Mouse (Mus musculus) midbrain, embryonic 15.5 days (tissue): ENCODE measurements around the gene Pax6. TPM values are rescaled to one million over a fixed set of nuclear protein-coding genes. Genes with fewer than 3 reads are reported as not detected.

ENCODE experiments used
- ATAC-seq: fragments of 200-750 bp; cut with Nextera tagmentation; replicated peaks from 2 replicates; pipeline ENCODE4 v1.8.0; 2017; ENCODE audit warnings: moderate TSS enrichment
- H3K27ac ChIP-seq: fragments of 300-500 bp; sonication (generic); 2 replicates; pipeline ENCODE4 v1.5.1; 2015; ENCODE audit warnings: mild to moderate bottlenecking, inconsistent platforms
- H3K27me3 ChIP-seq: fragments of 300-500 bp; sonication (generic); replicated peaks from 2 replicates; pipeline ENCODE4 v1.6.1; 2015; ENCODE audit warnings: inconsistent platforms
- H3K36me3 ChIP-seq: fragments of 300-500 bp; sonication (generic); replicated peaks from 2 replicates; pipeline ENCODE4 v1.6.1; 2015; ENCODE audit warnings: inconsistent platforms
- H3K4me1 ChIP-seq: fragments of 300-500 bp; sonication (generic); 2 replicates; pipeline ENCODE4 v1.6.1; 2015; ENCODE audit warnings: inconsistent platforms
- H3K4me2 ChIP-seq: fragments of 300-500 bp; sonication (generic); 2 replicates; pipeline ENCODE4 v1.6.1; 2015; ENCODE audit warnings: inconsistent platforms, mild to moderate bottlenecking, moderate library complexity
- H3K4me3 ChIP-seq: fragments of 300-500 bp; sonication (generic); 2 replicates; pipeline ENCODE4 v1.5.1; 2015; ENCODE audit warnings: mild to moderate bottlenecking, inconsistent platforms
- H3K9ac ChIP-seq: fragments of 300-500 bp; sonication (generic); 2 replicates; pipeline ENCODE4 v1.6.1; 2015; ENCODE audit warnings: mild to moderate bottlenecking, inconsistent platforms
- H3K9me3 ChIP-seq: fragments of 300-500 bp; sonication (generic); 2 replicates; pipeline ENCODE4 v1.6.1; 2016; ENCODE audit warnings: inconsistent platforms
- WGBS: fragments of 180-500 bp; shearing (Covaris S2); methylation state at CpG from one replicate; pipeline ENCODE4 v1.1.7; 2015; ENCODE audit warnings: mixed read lengths; 5-methylcytosine and 5-hydroxymethylcytosine counted together
- polyA plus RNA-seq: library from polyadenylated mRNA; unstranded; fragments of >200 nt; fragmentation: Nextera tagmentation; extraction: Ambion mirVana; gene quantifications from 2 replicates; pipeline ENCODE4 v1.2.1, GENCODE M21; 2015

Gene Pax6
- polyA plus RNA-seq, 1 experiment from 2014 or later, result 22.5 TPM

- ATAC-seq, result no peak
- Histone ChIP-seq H3K27me3 (peaks cover 83% of the 10 kb centered on the region), H3K9me3 (no peaks in the 10 kb centered on the region), H3K4me2 (peak overlapping the region; percentile 51; the same call in 1 of the 2 replicates), H3K4me1 (peaks cover 19% of the 10 kb centered on the region), H3K27ac (no peak overlapping the region), H3K9ac (no peak overlapping the region), H3K36me3 (no peaks in the 10 kb centered on the region), H3K4me3 (peak overlapping the region; percentile 9)
- WGBS, result 3% methylated on average over 10 of the region's 10 CpGs
Measured at GRCm38 (mm10) chr2:105673631-105674060, 4.9 kb downstream of the Pax6 start.

- Histone ChIP-seq H3K9me3 (no peaks in the 10 kb centered on the region), H3K4me1 (peaks cover 19% of the 10 kb centered on the region), H3K27me3 (peaks cover 84% of the 10 kb centered on the region), H3K36me3 (no peaks in the 10 kb centered on the region), H3K4me3 (peak overlapping the region; percentile 33), H3K9ac (no peak overlapping the region), H3K27ac (peak overlapping the region; percentile 39), H3K4me2 (peak overlapping the region; percentile 51)
- 2% methylated on average over 36 of the region's 36 CpGs for WGBS
- ATAC-seq, result peak; percentile 6; the same call in 1 of the 2 replicates
Measured at GRCm38 (mm10) chr2:105674061-105674874, 5.6 kb downstream of the Pax6 start.

GRCm38 (mm10) chr2:105674875-105675729 is 6.4 kb downstream of the Pax6 start:
- peaks cover 84% of the 10 kb centered on the region for H3K27me3 ChIP-seq
- H3K9me3 ChIP-seq, result no peaks in the 10 kb centered on the region
- WGBS, result under 1% methylated on average over 49 of the region's 49 CpGs
- peak; percentile 77 for ATAC-seq
- peak overlapping the region; percentile 39 for H3K27ac ChIP-seq
- peak overlapping the region; percentile 51 for H3K4me2 ChIP-seq
- peaks cover 19% of the 10 kb centered on the region for H3K4me1 ChIP-seq
- no peaks in the 10 kb centered on the region for H3K36me3 ChIP-seq
- H3K9ac ChIP-seq, result no peak overlapping the region
- peak overlapping the region; percentile 33 for H3K4me3 ChIP-seq

- Histone ChIP-seq H3K27me3 (peaks cover 84% of the 10 kb centered on the region), H3K4me2 (peak overlapping the region; percentile 51), H3K36me3 (no peaks in the 10 kb centered on the region), H3K4me3 (peak overlapping the region; percentile 33), H3K4me1 (peaks cover 19% of the 10 kb centered on the region), H3K9me3 (no peaks in the 10 kb centered on the region), H3K27ac (peak overlapping the region; percentile 51; the same call in 1 of the 2 replicates), H3K9ac (no peak overlapping the region)
- no peak for ATAC-seq
- WGBS, result 0% methylated on average over 11 of the region's 11 CpGs
Measured at GRCm38 (mm10) chr2:105675730-105676079, 7.0 kb downstream of the Pax6 start.

GRCm38 (mm10) chr2:105676080-105676908 is 7.6 kb downstream of the Pax6 start:
- Histone ChIP-seq H3K36me3 (no peaks in the 10 kb centered on the region), H3K9me3 (no peaks in the 10 kb centered on the region), H3K27ac (peak overlapping the region; percentile 51), H3K4me2 (peak overlapping the region; percentile 51), H3K4me3 (peak overlapping the region; percentile 33), H3K27me3 (peaks cover 84% of the 10 kb centered on the region), H3K4me1 (peaks cover 22% of the 10 kb centered on the region), H3K9ac (peak overlapping the region; percentile 39)
- no peak; the same call in 1 of the 2 replicates for ATAC-seq
- WGBS, result under 1% methylated on average over 77 of the region's 77 CpGs

- no peak for ATAC-seq
- Histone ChIP-seq H3K36me3 (no peaks in the 10 kb centered on the region), H3K4me3 (peak overlapping the region; percentile 33), H3K4me1 (peaks cover 25% of the 10 kb centered on the region), H3K4me2 (peak overlapping the region; percentile 51; the same call in 1 of the 2 replicates), H3K27ac (no peak overlapping the region), H3K9me3 (no peaks in the 10 kb centered on the region), H3K9ac (no peak overlapping the region), H3K27me3 (peaks cover 86% of the 10 kb centered on the region)
- under 1% methylated on average over 11 of the region's 11 CpGs for WGBS
Measured at GRCm38 (mm10) chr2:105676909-105677433, 8.3 kb downstream of the Pax6 start.

- H3K9ac ChIP-seq, result no peak overlapping the region
- peak overlapping the region; percentile 21 for H3K4me3 ChIP-seq
- ATAC-seq, result no peak
- H3K36me3 ChIP-seq, result no peaks in the 10 kb centered on the region
- H3K4me2 ChIP-seq, result peak overlapping the region; percentile 14; the same call in 1 of the 2 replicates
- no peaks in the 10 kb centered on the region for H3K9me3 ChIP-seq
- H3K4me1 ChIP-seq, result peaks cover 25% of the 10 kb centered on the region
- WGBS, result under 1% methylated on average over 11 of the region's 11 CpGs
- H3K27me3 ChIP-seq, result peaks cover 86% of the 10 kb centered on the region
- no peak overlapping the region for H3K27ac ChIP-seq
Measured at GRCm38 (mm10) chr2:105677434-105678105, 8.9 kb downstream of the Pax6 start.

GRCm38 (mm10) chr2:105678306-105678705 is 9.6 kb downstream of the Pax6 start:
- peaks cover 25% of the 10 kb centered on the region for H3K4me1 ChIP-seq
- WGBS, result 7% methylated on average over 4 of the region's 4 CpGs
- H3K4me3 ChIP-seq, result no peak overlapping the region
- H3K36me3 ChIP-seq, result no peaks in the 10 kb centered on the region
- H3K9ac ChIP-seq, result no peak overlapping the region
- no peak overlapping the region for H3K27ac ChIP-seq
- peaks cover 86% of the 10 kb centered on the region for H3K27me3 ChIP-seq
- ATAC-seq, result no peak
- peak overlapping the region; percentile 10; the same call in 1 of the 2 replicates for H3K4me2 ChIP-seq
- H3K9me3 ChIP-seq, result no peaks in the 10 kb centered on the region

GRCm38 (mm10) chr2:105678880-105679321 is 10.2 kb downstream of the Pax6 start:
- Histone ChIP-seq H3K27me3 (peaks cover 84% of the 10 kb centered on the region), H3K4me3 (0 out of 2 replicates have a peak overlapping the region, but pooled peaks have one; percentile 0), H3K27ac (no peak overlapping the region), H3K4me2 (peak overlapping the region; percentile 10), H3K4me1 (peaks cover 25% of the 10 kb centered on the region), H3K36me3 (no peaks in the 10 kb centered on the region), H3K9me3 (no peaks in the 10 kb centered on the region), H3K9ac (no peak overlapping the region)
- no peak for ATAC-seq
- WGBS, result 5% methylated on average over 7 of the region's 7 CpGs

GRCm38 (mm10) chr2:105679331-105679730 is 10.6 kb downstream of the Pax6 start:
- no peak for ATAC-seq
- Histone ChIP-seq H3K4me1 (peaks cover 25% of the 10 kb centered on the region), H3K4me3 (no peak overlapping the region), H3K9ac (no peak overlapping the region), H3K9me3 (no peaks in the 10 kb centered on the region), H3K27ac (no peak overlapping the region), H3K36me3 (no peaks in the 10 kb centered on the region), H3K4me2 (peak overlapping the region; percentile 10), H3K27me3 (peaks cover 87% of the 10 kb centered on the region)
- 5% methylated on average over 2 of the region's 2 CpGs for WGBS
